Mouse (Mus musculus) liver, embryonic 14.5 days (tissue): ENCODE results near the gene Itpk1.

Source experiments
- CTCF ChIP-seq: IDR thresholded peaks from 2 replicates; pipeline ENCODE4 v1.5.1; 2016; ENCODE audit warnings: antibody characterized with exemption, low read depth, control low read depth
- EP300 ChIP-seq: IDR thresholded peaks from 2 replicates; pipeline ENCODE4 v1.6.1; 2016; ENCODE audit warnings: antibody characterized with exemption, low read depth

DNA sequence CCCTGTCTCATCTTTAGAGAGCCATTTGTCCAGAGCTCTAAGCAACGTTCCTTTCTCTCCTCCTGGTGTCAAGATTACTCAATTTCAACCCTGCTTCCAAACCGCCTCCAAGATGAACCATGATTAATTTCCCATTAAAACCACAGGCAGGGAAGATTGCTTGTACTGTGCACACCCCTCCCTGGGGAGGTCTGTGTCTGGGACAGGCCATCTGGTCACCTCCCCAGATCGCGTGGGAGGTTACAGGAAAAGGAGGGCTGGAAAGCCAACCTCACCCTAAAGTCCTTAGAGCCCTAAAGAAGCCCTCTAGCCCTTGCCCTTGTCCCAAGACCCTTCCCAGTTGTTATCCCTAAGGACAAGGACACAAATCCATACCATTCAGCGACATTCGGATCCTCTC, 104.4 kb downstream of the Itpk1 start:
- TF ChIP-seq CTCF (no peak), EP300 (no peak)
